Mouse (Mus musculus) megakaryocyte, embryonic 14.5 days (primary cell): ENCODE data around the gene Prkd1.

ENCODE experiments used
- FLI1 ChIP-seq: IDR thresholded peaks from 2 replicates; pipeline ENCODE4 v1.6.1; 2012; ENCODE audit warnings: low read length, inconsistent platforms, mixed read lengths
- GATA1 ChIP-seq: IDR thresholded peaks from 3 replicates; pipeline ENCODE4 v1.6.1; 2012; ENCODE audit warnings: mixed read lengths, low read length, inconsistent platforms, borderline replicate concordance

DNA sequence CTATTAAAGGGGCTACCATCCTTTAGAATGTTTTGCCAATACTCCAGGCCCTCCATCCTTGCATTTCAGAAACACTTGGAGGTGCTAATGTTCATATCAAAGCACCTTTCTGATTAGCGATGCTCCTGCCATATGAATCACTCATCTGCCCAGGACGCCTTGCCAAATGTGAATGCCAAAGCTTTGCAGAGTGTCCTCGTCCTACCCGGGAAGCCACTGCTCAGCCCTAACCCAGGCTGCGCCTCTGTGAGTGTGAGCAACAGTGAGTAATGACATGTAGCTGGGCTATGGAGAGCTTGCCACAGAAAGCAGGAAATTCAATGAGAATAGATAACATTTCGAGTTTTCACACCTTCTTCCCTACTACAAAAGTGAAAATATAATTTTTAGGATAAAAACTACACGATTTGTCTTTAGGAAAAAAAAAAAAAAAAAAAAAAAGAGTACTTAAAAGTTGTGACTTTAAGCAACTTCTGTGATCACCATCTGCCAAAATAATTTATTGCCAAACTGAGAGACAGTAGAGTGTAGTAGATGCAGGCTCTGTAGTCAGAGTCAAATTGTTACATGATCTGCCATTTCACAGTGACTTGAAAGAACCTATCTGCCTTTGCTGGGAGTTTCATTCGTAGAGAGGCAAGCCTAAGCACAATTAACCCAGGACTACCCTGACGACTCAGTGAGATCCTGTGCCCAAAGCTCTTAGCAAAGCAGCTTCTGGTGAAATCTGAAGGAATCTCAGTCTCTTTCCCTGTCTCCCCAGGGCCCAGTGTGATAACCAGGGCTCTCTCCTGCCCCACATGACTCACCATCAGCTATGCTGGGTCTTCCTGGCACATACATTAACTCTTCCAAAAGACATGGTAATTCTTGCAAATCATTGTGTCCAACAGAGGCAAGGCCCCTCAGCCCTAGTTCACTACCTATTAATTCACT, 50.6 kb downstream of the Prkd1 start:
- TF ChIP-seq FLI1 (no peak), GATA1 (no peak)
